Mouse (Mus musculus) hematopoietic stem cell, adult 5-6 weeks (primary cell): ENCODE data around the gene St6galnac4. TPM values are rescaled to one million over a fixed set of nuclear protein-coding genes. Genes with fewer than 3 reads are reported as not detected.

Experiments used
- ATAC-seq, 2 experiments: fragments of 125-278 bp in 1 of 2; replicated peaks in 1 of 2; 2 replicates each; pipeline ENCODE4 v1.8.0; 2016 to 2017; ENCODE audit warnings: inconsistent platforms in 2 of 2, mild to moderate bottlenecking in 2 of 2, moderate number of reproducible peaks in 2 of 2, low read depth in 1 of 2, moderate TSS enrichment in 1 of 2; ENCODE audit not compliant: low FRiP score in 2 of 2, poor library complexity in 2 of 2, severe bottlenecking in 2 of 2, insufficient read depth in 1 of 2, low TSS enrichment in 1 of 2
- total RNA-seq: library from RNA; stranded (forward); fragments of 172-1452, 232-1000 nt; gene quantifications from 2 replicates; pipeline ENCODE4 v1.2.3, GENCODE M21; 2017

The St6galnac4 gene
- total RNA-seq, 1 experiment from 2014 or later = 17.5 TPM

GRCm38 (mm10) chr2:32633660-32634059 is 46.8 kb downstream of the St6galnac4 start:
- ATAC-seq = no peak

- ATAC-seq = no peak
Observed at GRCm38 (mm10) chr2:32634277-32635105, 47.6 kb downstream of the St6galnac4 start.

- no peak for ATAC-seq
Observed at GRCm38 (mm10) chr2:32636617-32637016, 49.7 kb downstream of the St6galnac4 start.

- peak; percentile 94 to 98 for ATAC-seq
Observed at GRCm38 (mm10) chr2:32637778-32638281, 50.9 kb downstream of the St6galnac4 start.

GRCm38 (mm10) chr2:32639632-32640031 is 52.7 kb downstream of the St6galnac4 start:
- no peak for ATAC-seq

GRCm38 (mm10) chr2:32640550-32641051 is 53.7 kb downstream of the St6galnac4 start:
- ATAC-seq = no peak

GRCm38 (mm10) chr2:32641810-32642209 is 54.9 kb downstream of the St6galnac4 start:
- no peak for ATAC-seq

- ATAC-seq = no peak
Observed at GRCm38 (mm10) chr2:32642813-32643212, 55.9 kb downstream of the St6galnac4 start.

- ATAC-seq = no peak
Observed at GRCm38 (mm10) chr2:32644083-32644482, 57.2 kb downstream of the St6galnac4 start.

- ATAC-seq = no peak
Observed at GRCm38 (mm10) chr2:32644799-32645475, 58.0 kb downstream of the St6galnac4 start.

GRCm38 (mm10) chr2:32645647-32646046 is 58.8 kb downstream of the St6galnac4 start:
- ATAC-seq = no peak

GRCm38 (mm10) chr2:32646379-32647056 is 59.6 kb downstream of the St6galnac4 start, which contains the start of gene Eng:
Eng (plus strand) TSS chr2:32646595.
- peak; percentile 51 to 84 for ATAC-seq

GRCm38 (mm10) chr2:32647366-32647765 is 60.5 kb downstream of the St6galnac4 start:
- no peak for ATAC-seq

Other genes starting within 250 kb of the St6galnac4 start
- gene Ciz1, start 234.8 kb upstream of the St6galnac4 start, total RNA-seq = 76.7 and 78.2 TPM in 2 replicates
- not detected in 2 replicates for gene Dnm1, start 233.8 kb upstream of the St6galnac4 start, total RNA-seq
- 2.5 and 6.8 TPM in 2 replicates for gene 1110008P14Rik, start 205.2 kb upstream of the St6galnac4 start, total RNA-seq
- gene Lcn2, start 198.8 kb upstream of the St6galnac4 start, total RNA-seq = 91.4 and 276 TPM in 2 replicates
- 3.5 and 8.7 TPM in 2 replicates for gene Ptges2, start 191.2 kb upstream of the St6galnac4 start, total RNA-seq
- 2.4 and 3.8 TPM in 2 replicates for gene Naif1, start 136.6 kb upstream of the St6galnac4 start, total RNA-seq
- gene Slc25a25, start 135.7 kb upstream of the St6galnac4 start, total RNA-seq = 10.8 and 22.3 TPM in 2 replicates
- gene Fam102a, start 51.8 kb upstream of the St6galnac4 start, total RNA-seq = 10.0 and 11.6 TPM in 2 replicates
- gene Dpm2, start 16.2 kb upstream of the St6galnac4 start, total RNA-seq = 35.6 and 43.0 TPM in 2 replicates
- not detected in 2 replicates for gene Pip5kl1, start 12.3 kb upstream of the St6galnac4 start, total RNA-seq
- not detected in 2 replicates for gene 9430097D07Rik, start 11.4 kb upstream of the St6galnac4 start, total RNA-seq
- gene St6galnac6, start 12.6 kb downstream of the St6galnac4 start, total RNA-seq = 13.3 TPM in 2 replicates
- gene Ak1, start 34.7 kb downstream of the St6galnac4 start, total RNA-seq = 13.1 and 15.8 TPM in 2 replicates
- gene Eng, start 59.5 kb downstream of the St6galnac4 start, total RNA-seq = 20.9 and 23.6 TPM in 2 replicates
- gene Fpgs, start 117.0 kb downstream of the St6galnac4 start, total RNA-seq = 20.6 and 27.0 TPM in 2 replicates
- gene Cdk9, start 126.0 kb downstream of the St6galnac4 start, total RNA-seq = 68.8 and 74.9 TPM in 2 replicates
- 10.4 and 17.9 TPM in 2 replicates for gene Sh2d3c, start 134.0 kb downstream of the St6galnac4 start, total RNA-seq
- not detected in 2 replicates for gene 6330409D20Rik, start 153.9 kb downstream of the St6galnac4 start, total RNA-seq
- 17.8 and 23.3 TPM in 2 replicates for gene Tor2a, start 170.1 kb downstream of the St6galnac4 start, total RNA-seq
- not detected in 2 replicates for gene Ttc16, start 188.5 kb downstream of the St6galnac4 start, total RNA-seq
- gene Ptrh1, start 188.7 kb downstream of the St6galnac4 start, total RNA-seq = 1.5 and 2.8 TPM in 2 replicates
- not detected in 2 replicates for gene Cfap157, start 197.3 kb downstream of the St6galnac4 start, total RNA-seq